Mouse (Mus musculus): ENCODE results near the gene Fgf18. TPM values are rescaled to one million over a fixed set of nuclear protein-coding genes. Genes with fewer than 3 reads are reported as not detected.

Fgf18 gene
- total RNA-seq, 2 experiments from 2014 or later: 11.1 to 14.1 TPM

GRCm38 (mm10) chr11:33149453-33149852 is 2.3 kb upstream of the Fgf18 start:
- DNase-seq: no peak

DNA sequence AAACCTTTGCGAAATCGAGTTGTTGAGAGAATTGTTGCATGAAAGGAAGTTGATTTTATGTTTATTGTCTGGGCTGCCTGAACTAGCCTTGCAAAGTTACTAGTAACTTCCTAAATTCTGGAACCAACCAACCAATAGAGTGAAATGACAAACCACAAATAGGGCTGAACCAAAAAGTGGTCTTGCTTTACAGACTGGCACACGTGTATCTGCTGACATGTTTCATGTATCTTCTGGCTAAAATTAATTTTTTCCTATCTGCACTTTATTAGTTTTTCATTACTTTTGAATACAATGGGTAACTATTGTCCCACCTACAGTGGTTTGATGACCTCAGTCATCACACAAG is 1.9 kb upstream of the Fgf18 start:
- DNase-seq: no peak

GRCm38 (mm10) chr11:33148338-33149087 is 1.3 kb upstream of the Fgf18 start:
- peak; percentile 84 for DNase-seq

- peak; percentile 58 for DNase-seq
These were observed 555 bp upstream of the Fgf18 start for GRCm38 (mm10) chr11:33147572-33148337.

GRCm38 (mm10) chr11:33146651-33147131 is 509 bp downstream of the Fgf18 start:
- DNase-seq: peak; percentile 76

GRCm38 (mm10) chr11:33146143-33146497 is 1.1 kb downstream of the Fgf18 start:
- peak; percentile 93 for DNase-seq

GRCm38 (mm10) chr11:33145201-33146142 is 1.7 kb downstream of the Fgf18 start:
- DNase-seq: no peak

GRCm38 (mm10) chr11:33143906-33144305 is 3.3 kb downstream of the Fgf18 start:
- DNase-seq: no peak

DNA sequence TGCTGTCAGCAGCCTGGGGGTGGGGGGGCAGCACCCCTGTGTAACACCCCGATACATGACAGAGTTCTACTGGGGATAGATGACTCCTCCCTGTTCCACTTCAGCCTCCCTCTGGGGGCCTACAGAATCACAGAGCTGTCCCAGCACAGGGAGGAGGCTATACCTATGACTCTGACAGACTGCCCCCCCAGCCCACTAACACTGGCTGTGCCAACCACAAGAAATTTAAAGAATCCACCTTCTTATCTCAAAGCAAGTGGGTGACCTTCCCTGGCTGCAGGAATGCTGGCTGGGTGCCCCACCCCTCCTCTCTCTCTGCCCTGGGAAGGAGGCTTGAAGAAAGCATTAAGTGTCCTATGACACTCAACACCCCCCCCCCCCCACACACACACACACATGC is 4.4 kb downstream of the Fgf18 start:
- peak; percentile 72 for DNase-seq

DNA sequence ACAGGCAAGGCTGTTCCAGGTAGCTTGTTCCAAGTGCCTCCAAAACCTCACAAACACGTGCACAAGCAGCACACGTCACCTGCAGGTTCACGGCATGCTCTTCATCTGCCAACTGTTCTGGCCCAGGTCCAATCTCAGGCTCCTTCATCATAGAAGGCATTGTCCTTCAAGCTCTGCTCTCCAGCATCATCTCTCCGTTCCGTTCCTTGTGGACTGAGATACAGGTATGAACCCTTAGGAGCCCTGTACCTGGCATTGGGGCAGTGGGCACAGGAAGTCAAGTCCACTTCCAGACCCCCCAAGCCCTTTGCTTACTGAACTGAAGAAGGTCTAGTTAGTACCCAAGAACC is 7.1 kb downstream of the Fgf18 start:
- no peak for DNase-seq

DNA sequence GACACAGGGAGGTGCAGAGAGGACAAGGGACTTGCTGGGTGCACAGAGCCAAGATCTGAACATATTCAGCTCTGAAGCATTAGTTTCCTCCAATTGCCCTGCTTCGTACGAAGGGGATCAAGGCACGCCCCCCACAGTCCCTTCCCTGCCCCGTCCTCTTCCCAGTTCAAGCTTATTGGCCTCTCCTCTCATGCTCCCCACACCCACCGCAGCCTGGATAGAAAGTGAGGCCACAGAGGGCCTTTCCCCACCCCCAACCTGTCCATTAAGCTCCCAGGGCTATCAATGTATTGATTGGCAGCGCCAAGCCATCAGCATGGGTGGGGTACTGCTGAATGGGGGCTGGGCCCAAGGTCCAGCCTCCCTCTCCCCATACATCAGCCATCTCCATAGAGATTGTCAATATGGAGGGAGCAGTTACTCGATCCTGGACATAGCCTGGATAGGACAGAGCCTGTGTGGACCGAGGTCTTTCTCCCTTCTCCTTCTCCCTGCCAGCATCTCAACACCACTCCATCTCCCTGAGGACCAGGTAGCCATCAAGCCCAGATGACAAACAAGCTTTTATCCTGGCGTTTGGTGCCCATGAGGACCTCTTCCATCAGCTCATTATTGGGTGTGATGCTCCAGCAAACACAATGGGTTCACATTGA is 7.6 kb downstream of the Fgf18 start:
- no peak for DNase-seq

DNA sequence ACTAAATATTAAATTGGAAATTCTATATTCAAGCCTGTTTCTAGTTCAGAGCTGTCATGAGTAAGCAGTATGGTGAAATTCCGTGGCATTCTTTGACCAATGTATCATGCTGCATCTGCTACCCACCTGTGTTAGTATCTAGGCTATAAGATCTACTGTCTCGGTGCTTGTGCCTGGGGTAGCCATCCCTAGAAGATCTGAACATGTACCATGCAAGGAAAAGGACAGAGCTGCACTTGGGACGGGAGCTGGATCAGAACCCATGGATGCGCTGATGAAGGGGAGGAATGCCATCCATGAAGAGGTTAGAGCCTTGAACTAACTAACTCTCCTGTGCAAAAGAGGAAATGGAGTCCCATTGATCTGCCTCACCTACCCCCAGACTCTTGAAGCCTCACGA is 8.5 kb downstream of the Fgf18 start:
- DNase-seq: no peak

DNA sequence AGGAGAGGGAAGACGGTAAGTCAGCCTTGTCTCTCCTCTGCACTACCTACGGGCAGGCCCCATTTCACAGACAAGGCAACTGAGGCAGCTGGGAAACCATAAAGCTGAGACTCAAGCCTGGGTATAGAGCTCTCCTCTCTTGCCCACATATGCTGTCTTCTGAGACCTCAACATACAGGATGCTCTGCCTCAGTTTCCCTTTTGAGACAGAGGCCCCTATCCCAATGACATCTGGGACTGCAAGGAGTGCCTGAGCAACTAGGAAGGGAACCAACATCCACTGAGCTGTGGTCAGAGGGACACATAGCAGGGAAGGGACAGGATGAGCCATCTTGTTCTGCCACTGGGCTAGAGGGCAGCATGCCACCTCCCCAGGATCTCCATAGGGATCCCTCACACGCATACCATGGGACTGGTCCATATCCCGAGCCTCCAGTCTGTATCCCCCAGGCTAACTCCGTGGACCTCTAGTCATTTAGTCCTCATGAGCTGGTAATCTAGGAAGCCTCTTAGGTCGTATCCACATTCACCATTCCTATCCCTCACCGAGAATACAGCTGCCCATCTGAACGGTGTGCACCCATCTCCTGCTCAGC is 12.7 kb downstream of the Fgf18 start:
- no peak for DNase-seq

DNA sequence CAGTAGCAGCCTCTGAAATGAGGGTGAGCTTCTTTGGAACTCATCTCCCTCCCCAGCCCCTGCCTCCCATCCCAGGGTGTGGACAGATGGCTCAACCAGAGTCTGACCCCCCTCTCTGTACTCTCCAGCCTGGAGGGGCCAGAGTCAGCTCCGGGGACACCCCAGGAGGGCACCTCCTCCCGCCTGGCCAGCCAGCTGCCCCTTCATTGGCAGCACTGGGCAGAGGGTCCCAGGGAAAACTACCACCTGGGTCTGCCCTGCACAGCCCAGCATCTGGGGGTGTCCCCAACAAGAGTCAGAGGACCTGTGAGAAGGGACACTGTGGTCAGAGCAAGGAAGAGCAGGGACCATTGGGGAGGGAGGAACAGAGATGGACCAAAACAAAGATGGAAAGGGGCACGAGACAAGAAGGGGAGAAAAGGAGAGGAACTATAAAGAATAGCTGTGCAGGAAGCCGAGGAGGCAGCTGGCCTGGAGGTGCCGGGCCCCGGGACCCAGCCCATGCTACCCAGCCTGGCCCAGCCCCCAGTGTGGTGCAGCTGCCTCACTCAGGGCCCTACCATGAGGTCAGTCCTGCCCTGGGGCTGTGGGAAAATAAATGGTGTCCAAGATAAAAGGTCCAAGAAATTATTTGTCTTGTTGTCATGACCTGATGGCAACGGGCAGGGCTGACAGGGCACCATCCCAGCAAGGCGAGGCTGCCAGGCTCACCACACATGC is 14.4 kb downstream of the Fgf18 start:
- no peak for DNase-seq

DNA sequence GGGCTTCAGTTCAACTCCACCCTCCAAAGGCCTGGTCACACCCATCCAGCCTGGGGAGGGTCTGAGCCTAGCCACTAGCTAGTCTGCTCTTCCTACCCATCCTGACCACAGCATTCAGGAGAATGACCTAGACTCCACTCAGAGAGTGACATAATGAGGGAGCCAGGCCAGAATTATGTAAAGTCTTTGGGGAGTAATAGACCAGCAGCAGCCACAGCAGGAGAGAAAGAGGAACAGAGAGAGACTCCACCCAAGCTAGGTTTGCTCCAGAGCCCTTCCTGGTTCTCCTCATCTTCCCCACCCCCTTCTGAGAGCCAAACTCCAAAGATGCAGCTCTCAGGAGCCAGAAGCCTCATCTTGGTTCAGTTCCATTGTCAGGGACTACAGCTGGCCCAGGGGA is 20.1 kb downstream of the Fgf18 start:
- no peak for DNase-seq

DNA sequence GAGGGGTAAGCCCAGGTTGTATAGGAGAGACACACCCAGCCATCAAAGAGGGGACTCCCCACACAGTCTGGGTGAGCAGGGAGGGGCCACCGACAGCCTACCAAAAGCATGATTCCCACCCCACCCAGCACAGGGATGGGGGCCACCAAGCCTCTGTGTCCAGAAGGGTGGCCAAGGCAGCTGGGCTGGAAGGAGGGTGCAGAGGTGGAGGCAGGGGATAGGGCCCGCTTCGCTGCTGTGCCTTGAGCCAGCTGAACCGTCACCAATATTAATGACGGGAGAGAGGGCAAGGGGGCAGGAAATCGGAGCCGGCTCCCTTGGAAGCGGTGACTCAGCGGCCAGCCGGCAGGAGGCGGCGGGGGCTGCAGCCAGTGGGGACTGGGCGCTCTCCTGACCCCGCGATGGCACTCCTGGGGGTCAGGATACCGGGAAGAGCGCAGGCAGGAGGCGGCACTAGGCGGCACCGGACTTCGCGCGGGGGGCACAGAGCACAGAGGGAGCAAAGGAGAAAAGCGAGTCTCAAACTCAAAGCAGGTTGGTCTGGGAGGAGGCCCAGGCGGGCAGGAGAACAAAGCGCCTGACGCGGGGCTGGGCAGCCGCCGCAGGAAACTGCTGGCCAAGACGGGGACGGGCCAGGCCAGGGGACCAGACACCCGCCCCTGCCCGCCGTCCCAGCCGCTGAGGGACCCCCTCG is 24.5 kb downstream of the Fgf18 start:
- DNase-seq: peak; percentile 43

DNA sequence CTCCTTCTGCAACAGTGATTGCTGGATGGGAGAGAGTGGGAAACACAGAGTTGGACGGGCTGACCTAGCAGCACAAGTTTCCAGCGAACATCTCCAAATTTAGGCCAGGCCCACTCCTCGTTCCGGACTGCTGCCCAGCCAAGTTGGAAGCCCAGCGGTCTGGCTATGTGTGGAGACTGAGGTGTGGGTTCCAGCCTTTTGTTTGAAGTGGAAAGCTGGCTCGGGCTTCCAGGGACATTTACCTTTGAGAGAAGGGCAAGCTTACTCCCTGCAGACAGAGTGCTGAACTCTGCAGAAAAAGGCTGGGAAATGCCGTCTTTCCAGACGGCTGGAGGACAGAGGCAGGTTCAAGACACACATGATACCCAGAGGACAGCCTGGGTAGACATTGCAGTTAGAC is 27.6 kb downstream of the Fgf18 start:
- no peak for DNase-seq

GRCm38 (mm10) chr11:33119116-33119515 is 28.1 kb downstream of the Fgf18 start:
- DNase-seq: no peak

DNA sequence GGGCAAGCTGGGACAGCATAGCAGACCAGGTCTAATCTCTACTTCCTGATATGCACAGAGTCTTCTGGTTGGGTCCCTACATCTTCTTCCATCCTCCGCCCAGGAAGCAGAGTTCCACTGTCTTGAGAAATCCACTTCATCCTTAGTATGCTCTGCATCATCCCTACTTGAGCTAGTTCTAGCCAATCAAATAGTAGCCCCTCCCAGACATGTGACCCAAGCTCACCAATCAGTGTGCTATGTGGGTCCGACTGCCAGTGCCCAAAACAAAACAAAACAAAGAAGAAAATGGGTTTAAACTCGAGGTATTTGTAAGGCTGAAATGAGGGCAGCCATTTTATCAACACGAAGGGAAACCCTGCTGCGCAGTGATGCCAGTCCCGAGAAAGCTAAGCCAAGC is 28.7 kb downstream of the Fgf18 start:
- no peak for DNase-seq

GRCm38 (mm10) chr11:33115796-33116195 is 31.4 kb downstream of the Fgf18 start:
- no peak for DNase-seq

DNA sequence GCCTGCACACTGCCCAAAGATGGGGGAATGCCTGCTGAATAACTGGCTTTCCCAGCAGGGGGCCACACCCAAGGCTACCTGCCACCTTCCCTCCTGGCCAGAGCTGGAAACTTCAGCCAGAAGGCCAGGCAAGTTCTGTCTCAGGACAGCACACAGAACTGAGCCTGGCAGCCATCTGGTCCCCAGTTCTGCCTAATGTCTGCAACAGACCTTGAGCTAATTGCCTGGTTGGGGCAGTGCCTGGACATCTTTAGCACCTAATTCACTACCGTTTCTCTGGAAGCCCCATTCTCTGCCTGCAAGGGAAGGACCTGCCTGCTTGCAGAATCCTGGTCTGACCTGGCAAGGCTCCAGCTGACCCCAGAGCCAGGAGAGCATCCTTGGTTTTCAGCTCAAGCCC is 34.8 kb downstream of the Fgf18 start:
- DNase-seq: no peak
